Mouse (Mus musculus): ENCODE measurements around the gene Cbln4. TPM values are rescaled to one million over a fixed set of nuclear protein-coding genes. Genes with fewer than 3 reads are reported as not detected.

Gene Cbln4
- total and polyA plus RNA-seq, 2 experiments from 2014 or later: 30.2 to 42.6 TPM

DNA sequence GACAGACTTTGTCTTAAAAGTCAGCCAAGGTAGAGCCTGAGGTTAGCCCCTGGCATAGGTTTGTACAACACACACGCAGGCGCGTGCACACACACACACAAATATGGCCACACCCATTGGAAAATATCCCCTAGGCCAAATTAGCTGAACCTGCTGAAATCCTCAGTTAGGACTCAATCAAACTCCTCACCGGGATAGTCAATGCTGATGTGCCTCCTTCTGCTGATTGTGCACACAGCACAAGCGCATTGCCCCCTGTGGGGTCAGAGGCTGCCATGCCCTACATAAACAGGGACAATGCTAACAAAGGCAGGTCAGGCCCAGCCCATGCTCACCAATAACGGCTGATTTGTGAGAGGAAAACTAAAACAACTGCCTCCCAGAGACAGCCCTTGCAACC lies 56.6 kb downstream of the Cbln4 start:
- TF ChIP-seq CTCF (IDR thresholded peaks at IDR 0.05; ENCODE audit: low read depth): no peak
- no peak for ATAC-seq
- Histone ChIP-seq H3K36me3 (ENCODE audit: insufficient read depth, low read length) (no peaks in the 10 kb centered on the region), H3K4me3 (ENCODE audit: low read length) (no peak overlapping the region), H3K4me1 (ENCODE audit: insufficient read depth, low read length) (no peaks in the 10 kb centered on the region), H3K9me3 (ENCODE audit: low read length) (no peaks in the 10 kb centered on the region), H3K27ac (no peak overlapping the region), H3K4me2 (ENCODE audit: low read depth, low read length) (no peak overlapping the region), H3K9ac (replicated peaks; ENCODE audit: low read length) (no peak overlapping the region), H3K27me3 (ENCODE audit: insufficient read depth, low read length) (no peaks in the 10 kb centered on the region)
- no peak for DNase-seq (ENCODE audit: low spot score)
- WGBS: 35% methylated on average over 6 of the region's 6 CpGs

Other genes with a start within 250 kb of the Cbln4 start
- 0.31 TPM in 1 of 2 replicates, not detected in the other for gene Mc3r, start 205.0 kb upstream of the Cbln4 start, total RNA-seq (2014; rRNA removed)
- gene Mc3r, start 205.0 kb upstream of the Cbln4 start, polyA plus RNA-seq (2015; fragmentation: Nextera tagmentation; extraction: Ambion mirVana): 0.30 and 0.38 TPM in 2 replicates

Data from hindbrain, postnatal 0 days (tissue).